Mouse (Mus musculus) forelimb bud, embryonic 11.5 days (tissue): ENCODE measurements around the gene Camsap2.

Experiments used
- DNase-seq: peaks from one replicate; pipeline ENCODE4 v3.0.0-alpha.2; 2012; ENCODE audit warnings: low read depth, low spot score

Camsap2 gene

GRCm38 (mm10) chr1:136223758-136224342 lies 122.1 kb downstream of the Camsap2 start:
- DNase-seq = no peak

GRCm38 (mm10) chr1:136222386-136222785 lies 123.5 kb downstream of the Camsap2 start:
- DNase-seq = no peak

GRCm38 (mm10) chr1:136220037-136220871 lies 125.7 kb downstream of the Camsap2 start:
- no peak for DNase-seq
